Mouse (Mus musculus) testis, adult 2 months (tissue): ENCODE measurements around the gene Tmem82.

ENCODE experiments used
- CTCF ChIP-seq: fragments of 200-500 bp; IDR thresholded peaks from 2 replicates; pipeline ENCODE4 v1.5.1; 2012; ENCODE audit warnings: low read depth, mild to moderate bottlenecking, inconsistent platforms, low read length, moderate library complexity; ENCODE audit not compliant: control insufficient read depth, insufficient read depth, insufficient replicate concordance
- POLR2A ChIP-seq: fragments of 200-500 bp; IDR thresholded peaks from 2 replicates; pipeline ENCODE4 v1.6.1; 2012; ENCODE audit warnings: low read depth, mild to moderate bottlenecking, inconsistent platforms, low read length, moderate library complexity; ENCODE audit not compliant: control insufficient read depth

DNA sequence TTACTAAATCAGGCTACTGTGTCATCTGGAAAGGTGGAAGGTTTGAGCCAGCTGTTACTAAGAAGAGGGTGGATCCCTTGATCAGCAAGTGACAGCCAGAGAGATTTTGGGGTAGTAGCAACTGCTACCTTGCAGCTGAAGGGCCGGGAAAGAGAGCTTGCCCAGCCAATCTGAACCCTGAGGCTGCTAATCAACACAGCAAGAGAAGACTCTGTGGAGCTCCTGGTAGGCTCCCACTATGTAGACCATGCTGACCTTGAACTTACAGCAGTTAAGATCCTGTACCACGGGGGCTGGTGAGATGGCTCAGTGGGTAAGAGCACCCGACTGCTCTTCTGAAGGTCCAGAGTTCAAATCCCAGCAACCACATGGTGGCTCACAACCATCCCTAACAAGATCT, 53.8 kb downstream of the Tmem82 start:
- TF ChIP-seq CTCF (no peak), POLR2A (no peak)
